Mouse (Mus musculus) heart, postnatal 0 days (tissue): ENCODE measurements around the gene Ptgir.

Source experiments
- CTCF ChIP-seq: IDR thresholded peaks from 2 replicates; pipeline ENCODE4 v1.5.1; 2016; ENCODE audit warnings: antibody characterized with exemption, control low read depth, low read depth
- EP300 ChIP-seq: IDR thresholded peaks from 2 replicates; pipeline ENCODE4 v1.6.1; 2016; ENCODE audit warnings: antibody characterized with exemption, low read depth

GRCm38 (mm10) chr7:16890944-16891343, 15.3 kb upstream of the Ptgir start:
- TF ChIP-seq CTCF: no peak
- TF ChIP-seq EP300: peak; percentile 87
